Mouse (Mus musculus): Measurements from ENCODE around the gene Gm4064. TPM values are rescaled to one million over a fixed set of nuclear protein-coding genes. Genes with fewer than 3 reads are reported as not detected.
"Not testable (repeated sequence)": the region's sequence is repeated elsewhere in the genome, so short reads cannot be mapped to it uniquely, and the experiment has no call there.

Gene Gm4064
- not detected for polyA plus RNA-seq (2021)

DNA sequence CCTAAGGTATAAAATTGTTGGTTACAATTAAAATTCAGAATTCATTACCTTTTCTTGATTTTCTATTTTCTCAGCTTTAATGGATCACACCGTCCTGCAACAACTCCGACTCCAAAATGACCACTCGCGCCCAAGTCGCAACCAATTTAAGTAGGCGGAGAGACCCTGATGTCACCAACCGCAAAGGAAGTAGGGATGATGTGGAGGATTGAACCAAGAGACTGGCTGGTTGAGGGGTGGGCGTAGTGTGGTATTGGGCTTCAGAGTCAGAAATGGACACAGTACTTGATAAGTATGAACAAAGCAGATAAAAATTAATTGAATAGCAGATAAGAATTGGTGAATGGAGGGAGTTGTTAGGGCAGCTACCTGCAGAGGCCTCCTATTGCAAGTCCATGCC lies at the start of gene Gm4064:
TSS of gene Gm4064 (minus strand) at position 101 of the 400 bp plus-strand sequence.
- DNase-seq (ENCODE audit: low read depth, low spot score); in situ Hi-C loops (cut with MboI; ENCODE audit: low pct_unique_long_range_greater_than_20kb); POLR2A ChIA-PET; CTCF ChIA-PET; ATAC-seq; H3K27me3 ChIP-seq: not testable (repeated sequence)

DNA sequence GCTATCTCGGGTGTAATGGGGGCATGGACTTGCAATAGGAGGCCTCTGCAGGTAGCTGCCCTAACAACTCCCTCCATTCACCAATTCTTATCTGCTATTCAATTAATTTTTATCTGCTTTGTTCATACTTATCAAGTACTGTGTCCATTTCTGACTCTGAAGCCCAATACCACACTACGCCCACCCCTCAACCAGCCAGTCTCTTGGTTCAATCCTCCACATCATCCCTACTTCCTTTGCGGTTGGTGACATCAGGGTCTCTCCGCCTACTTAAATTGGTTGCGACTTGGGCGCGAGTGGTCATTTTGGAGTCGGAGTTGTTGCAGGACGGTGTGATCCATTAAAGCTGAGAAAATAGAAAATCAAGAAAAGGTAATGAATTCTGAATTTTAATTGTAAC lies 34.4 kb upstream of the Gm4064 start, which contains the start of the genes Rbmy and Gm10256:
TSS of gene Rbmy (plus strand) at position 301 of the 400 bp plus-strand sequence.
TSS of gene Gm10256 (plus strand) at position 320 of the 400 bp plus-strand sequence.
- CTCF ChIA-PET; in situ Hi-C loops (cut with MboI; ENCODE audit: low pct_unique_long_range_greater_than_20kb); POLR2A ChIA-PET; DNase-seq (ENCODE audit: low read depth, low spot score); H3K27me3 ChIP-seq; ATAC-seq: not testable (repeated sequence)

Other genes with a start within 250 kb of the Gm4064 start
- gene H2al2c, start 197.1 kb downstream of the Gm4064 start, polyA plus RNA-seq (2021): not detected
- gene Sry, start 132.5 kb downstream of the Gm4064 start, polyA plus RNA-seq (2021): not detected
- gene H2al2b, start 75.5 kb downstream of the Gm4064 start, polyA plus RNA-seq (2021): not detected
- not detected for gene Rbmy, start 34.5 kb upstream of the Gm4064 start, polyA plus RNA-seq (2021)
- gene Gm10256, start 34.5 kb upstream of the Gm4064 start, polyA plus RNA-seq (2021): not detected
- gene Gm10352, start 104.8 kb upstream of the Gm4064 start, polyA plus RNA-seq (2021): not detected
- gene Gm29289, start 136.4 kb upstream of the Gm4064 start, polyA plus RNA-seq (2021): not detected

Measured in Patski (cell line).